In the genomic region with DNA sequence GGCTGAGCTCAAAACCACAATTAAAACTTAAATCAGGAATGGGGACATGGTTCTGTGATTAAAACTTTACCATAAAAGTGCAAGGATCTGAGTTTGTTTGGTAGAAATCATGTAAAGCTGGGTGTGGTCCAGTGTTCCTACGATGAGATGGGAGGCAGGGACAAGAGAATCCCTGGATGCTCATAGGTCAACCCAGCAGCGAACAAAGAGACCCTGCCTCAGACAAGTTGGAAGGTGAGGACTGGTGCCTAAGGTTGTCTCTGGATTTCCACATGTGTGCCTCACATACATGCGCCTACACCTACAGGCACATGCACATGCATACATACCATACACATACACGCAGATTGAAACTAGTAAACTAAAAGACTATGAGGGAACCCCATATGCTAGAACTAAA, we compare ENCODE assay signal across 33 mouse cellular contexts.
"Had no signal": no experiment of that assay in that cellular context is flagged by ENCODE, and none has a peak within 500 bp of the region (broad histone marks: within the 10 kb centered on the region; RNA-seq: fewer than 3 reads in every experiment).

No protein-coding gene starts in this region.

- H3K9me3 ChIP-seq: limb, embryonic 10.5 days; limb, embryonic 12.5 days; limb, embryonic 13.5 days; limb, embryonic 15.5 days; liver, embryonic 12.5 days; liver, embryonic 13.5 days; liver, embryonic 15.5 days; lung, embryonic 15.5 days; midbrain, embryonic 10.5 days; midbrain, embryonic 12.5 days; midbrain, embryonic 13.5 days; midbrain, embryonic 15.5 days; neural tube, embryonic 12.5 days; neural tube, embryonic 13.5 days had no signal

- H3K36me3 ChIP-seq: limb, embryonic 10.5 days; limb, embryonic 12.5 days; limb, embryonic 13.5 days; limb, embryonic 15.5 days; liver, embryonic 12.5 days; liver, embryonic 13.5 days; liver, embryonic 15.5 days; lung, embryonic 15.5 days; midbrain, embryonic 10.5 days; midbrain, embryonic 12.5 days; midbrain, embryonic 13.5 days; midbrain, embryonic 15.5 days; neural tube, embryonic 12.5 days; neural tube, embryonic 13.5 days had no signal

- H3K27ac ChIP-seq: limb, embryonic 12.5 days; limb, embryonic 13.5 days; limb, embryonic 15.5 days; liver, embryonic 12.5 days; liver, embryonic 13.5 days; liver, embryonic 14.5 days; liver, embryonic 15.5 days; lung, embryonic 15.5 days; macrophage; midbrain, embryonic 12.5 days; midbrain, embryonic 13.5 days; midbrain, embryonic 15.5 days; neural tube, embryonic 12.5 days; neural tube, embryonic 13.5 days had no signal

- H3K27me3 ChIP-seq: limb, embryonic 12.5 days; limb, embryonic 13.5 days; limb, embryonic 15.5 days; liver, embryonic 12.5 days; liver, embryonic 13.5 days; liver, embryonic 15.5 days; lung, embryonic 15.5 days; midbrain, embryonic 12.5 days; midbrain, embryonic 13.5 days; midbrain, embryonic 15.5 days; neural tube, embryonic 12.5 days; neural tube, embryonic 13.5 days had no signal

- H3K9ac ChIP-seq: limb, embryonic 12.5 days; limb, embryonic 13.5 days; limb, embryonic 15.5 days; liver, embryonic 12.5 days; liver, embryonic 13.5 days; liver, embryonic 14.5 days; liver, embryonic 15.5 days; liver, postnatal 0 days; lung, embryonic 14.5 days; lung, embryonic 15.5 days; midbrain, embryonic 12.5 days; midbrain, embryonic 13.5 days; midbrain, embryonic 15.5 days; neural tube, embryonic 12.5 days; neural tube, embryonic 13.5 days had no signal

- ATAC-seq: liver, embryonic 12.5 days; liver, postnatal 0 days; lung, postnatal 0 days; midbrain, embryonic 13.5 days; midbrain, embryonic 15.5 days; midbrain, embryonic 16.5 days had no signal

- H3K4me2 ChIP-seq: limb, embryonic 12.5 days; limb, embryonic 13.5 days; limb, embryonic 15.5 days; liver, embryonic 11.5 days; liver, embryonic 12.5 days; liver, embryonic 13.5 days; liver, embryonic 15.5 days; lung, embryonic 14.5 days; lung, embryonic 15.5 days; midbrain, embryonic 11.5 days; midbrain, embryonic 12.5 days; midbrain, embryonic 13.5 days; midbrain, embryonic 15.5 days; neural tube, embryonic 12.5 days; neural tube, embryonic 13.5 days had no signal

- H3K4me3 ChIP-seq: limb, embryonic 10.5 days; limb, embryonic 12.5 days; limb, embryonic 13.5 days; limb, embryonic 15.5 days; liver, embryonic 12.5 days; liver, embryonic 13.5 days; liver, embryonic 15.5 days; lung, embryonic 15.5 days; megakaryocyte, embryonic 14.5 days; midbrain, embryonic 10.5 days; midbrain, embryonic 12.5 days; midbrain, embryonic 13.5 days; midbrain, embryonic 15.5 days; myocyte; neural tube, embryonic 12.5 days; neural tube, embryonic 13.5 days had no signal

- DNase-seq: left cerebral cortex, postnatal 4 days; liver; liver, embryonic 13.5 days; liver, postnatal 0 days; lung, adult 18-20 months; lung, adult 2 months; lung, embryonic 14.5 days; lung, postnatal 10 days; lung, postnatal 14 days; lung, postnatal 36 days; lung, postnatal 4 days; midbrain, embryonic 14.5 days had no signal

- H3K4me1 ChIP-seq: limb, embryonic 15.5 days; liver, embryonic 12.5 days; liver, embryonic 13.5 days; liver, embryonic 15.5 days; lung, embryonic 15.5 days; midbrain, embryonic 10.5 days; midbrain, embryonic 12.5 days; midbrain, embryonic 13.5 days; midbrain, embryonic 15.5 days; neural tube, embryonic 12.5 days had no signal
